Mouse (Mus musculus): ENCODE measurements around the gene Spindoc.
"Not testable (repeated sequence)": the region's sequence is repeated elsewhere in the genome, so short reads cannot be mapped to it uniquely, and the experiment has no call there.

Spindoc gene

GRCm38 (mm10) chr19:7398898-7399297 is 16.1 kb upstream of the Spindoc start:
- not testable (repeated sequence) for DNase-seq

- peak; percentile 25 for DNase-seq
Observed at GRCm38 (mm10) chr19:7396867-7397826, 14.4 kb upstream of the Spindoc start.

GRCm38 (mm10) chr19:7388488-7388887 is 5.7 kb upstream of the Spindoc start:
- DNase-seq: no peak

GRCm38 (mm10) chr19:7386042-7386441 is 3.2 kb upstream of the Spindoc start:
- DNase-seq: no peak

GRCm38 (mm10) chr19:7382248-7382902 is 419 bp downstream of the Spindoc start:
- DNase-seq: peak; percentile 65

- DNase-seq: no peak
Observed at GRCm38 (mm10) chr19:7381906-7382247, 917 bp downstream of the Spindoc start.

GRCm38 (mm10) chr19:7377639-7378038 is 5.2 kb downstream of the Spindoc start:
- no peak for DNase-seq

- DNase-seq: no peak
Observed at GRCm38 (mm10) chr19:7374491-7374890, 8.3 kb downstream of the Spindoc start.

GRCm38 (mm10) chr19:7369469-7369868 is 13.3 kb downstream of the Spindoc start:
- DNase-seq: not testable (repeated sequence)

GRCm38 (mm10) chr19:7353636-7354035 is 29.2 kb downstream of the Spindoc start:
- no peak for DNase-seq

GRCm38 (mm10) chr19:7352809-7353495 is 29.8 kb downstream of the Spindoc start:
- DNase-seq: no peak

- no peak for DNase-seq
Observed at GRCm38 (mm10) chr19:7349993-7350392, 32.8 kb downstream of the Spindoc start.

GRCm38 (mm10) chr19:7345235-7345755 is 37.5 kb downstream of the Spindoc start:
- DNase-seq: peak; percentile 24

- DNase-seq: no peak
Observed at GRCm38 (mm10) chr19:7342646-7343045, 40.1 kb downstream of the Spindoc start.

GRCm38 (mm10) chr19:7341512-7342397 is 41.0 kb downstream of the Spindoc start, which contains the start of gene Mark2:
Gene Mark2, minus strand, starts transcription at chr19:7341860.
- peak; percentile 100 for DNase-seq

- DNase-seq: peak; percentile 26
Observed at GRCm38 (mm10) chr19:7340780-7341475, 41.9 kb downstream of the Spindoc start.

GRCm38 (mm10) chr19:7340371-7340779 is 42.4 kb downstream of the Spindoc start:
- DNase-seq: no peak

GRCm38 (mm10) chr19:7339867-7340266 is 42.9 kb downstream of the Spindoc start:
- no peak for DNase-seq

- peak; percentile 14 for DNase-seq
Observed at GRCm38 (mm10) chr19:7339026-7339425, 43.8 kb downstream of the Spindoc start.

- DNase-seq: no peak
Observed at GRCm38 (mm10) chr19:7337781-7338342, 44.9 kb downstream of the Spindoc start.

- DNase-seq: no peak
Observed at GRCm38 (mm10) chr19:7335656-7336055, 47.1 kb downstream of the Spindoc start.
